Mouse (Mus musculus) hindbrain, embryonic 15.5 days (tissue): ENCODE measurements around the gene Cep72. TPM values are rescaled to one million over a fixed set of nuclear protein-coding genes. Genes with fewer than 3 reads are reported as not detected.

Source experiments
- ATAC-seq: fragments of 200-750 bp; cut with Nextera tagmentation; 2 replicates; pipeline ENCODE4 v1.8.0; 2017; ENCODE audit warnings: low read depth, moderate number of reproducible peaks, moderate TSS enrichment; ENCODE audit not compliant: low FRiP score
- H3K27ac ChIP-seq: fragments of 300-500 bp; sonication (generic); replicated peaks from 2 replicates; pipeline ENCODE4 v1.5.1; 2015; ENCODE audit warnings: mild to moderate bottlenecking, inconsistent platforms
- H3K27me3 ChIP-seq: fragments of 300-500 bp; sonication (generic); 2 replicates; pipeline ENCODE4 v1.6.1; 2015; ENCODE audit warnings: control low read depth, inconsistent platforms
- H3K36me3 ChIP-seq: fragments of 300-500 bp; sonication (generic); 2 replicates; pipeline ENCODE4 v1.6.1; 2015; ENCODE audit warnings: control low read depth, inconsistent platforms
- H3K4me1 ChIP-seq: fragments of 300-500 bp; sonication (generic); replicated peaks from 2 replicates; pipeline ENCODE4 v1.6.1; 2015; ENCODE audit warnings: control low read depth, inconsistent platforms
- H3K4me2 ChIP-seq: fragments of 300-500 bp; sonication (generic); 2 replicates; pipeline ENCODE4 v1.6.1; 2015; ENCODE audit warnings: moderate library complexity, mild to moderate bottlenecking, inconsistent platforms
- H3K4me3 ChIP-seq: fragments of 300-500 bp; sonication (generic); 2 replicates; pipeline ENCODE4 v1.5.1; 2015; ENCODE audit warnings: mild to moderate bottlenecking, inconsistent platforms
- H3K9ac ChIP-seq: fragments of 300-500 bp; sonication (generic); 2 replicates; pipeline ENCODE4 v1.6.1; 2015; ENCODE audit warnings: inconsistent platforms
- H3K9me3 ChIP-seq: fragments of 300-500 bp; sonication (generic); 2 replicates; pipeline ENCODE4 v1.6.1; 2016; ENCODE audit warnings: control low read depth, inconsistent platforms
- WGBS: fragments of 180-500 bp; shearing (Covaris S2); methylation state at CpG from one replicate; pipeline ENCODE4 v1.1.7; 2015; 5-methylcytosine and 5-hydroxymethylcytosine counted together
- polyA plus RNA-seq: library from polyadenylated mRNA; unstranded; fragments of >200 nt; fragmentation: Nextera tagmentation; extraction: Ambion mirVana; gene quantifications from 2 replicates; pipeline ENCODE4 v1.2.1, GENCODE M21; 2015

The Cep72 gene
- polyA plus RNA-seq, 1 experiment from 2014 or later, result 7.8 TPM

GRCm38 (mm10) chr13:74066576-74066975 lies 4.5 kb upstream of the Cep72 start:
- H3K4me2 ChIP-seq, result no peak overlapping the region
- no peak overlapping the region for H3K4me3 ChIP-seq
- WGBS, result 85% methylated on average over 1 of the region's 1 CpGs
- no peak overlapping the region for H3K9ac ChIP-seq
- H3K27me3 ChIP-seq, result no peaks in the 10 kb centered on the region
- ATAC-seq, result no peak
- H3K4me1 ChIP-seq, result no peaks in the 10 kb centered on the region
- H3K36me3 ChIP-seq, result no peaks in the 10 kb centered on the region
- H3K27ac ChIP-seq, result no peak overlapping the region
- no peaks in the 10 kb centered on the region for H3K9me3 ChIP-seq

DNA sequence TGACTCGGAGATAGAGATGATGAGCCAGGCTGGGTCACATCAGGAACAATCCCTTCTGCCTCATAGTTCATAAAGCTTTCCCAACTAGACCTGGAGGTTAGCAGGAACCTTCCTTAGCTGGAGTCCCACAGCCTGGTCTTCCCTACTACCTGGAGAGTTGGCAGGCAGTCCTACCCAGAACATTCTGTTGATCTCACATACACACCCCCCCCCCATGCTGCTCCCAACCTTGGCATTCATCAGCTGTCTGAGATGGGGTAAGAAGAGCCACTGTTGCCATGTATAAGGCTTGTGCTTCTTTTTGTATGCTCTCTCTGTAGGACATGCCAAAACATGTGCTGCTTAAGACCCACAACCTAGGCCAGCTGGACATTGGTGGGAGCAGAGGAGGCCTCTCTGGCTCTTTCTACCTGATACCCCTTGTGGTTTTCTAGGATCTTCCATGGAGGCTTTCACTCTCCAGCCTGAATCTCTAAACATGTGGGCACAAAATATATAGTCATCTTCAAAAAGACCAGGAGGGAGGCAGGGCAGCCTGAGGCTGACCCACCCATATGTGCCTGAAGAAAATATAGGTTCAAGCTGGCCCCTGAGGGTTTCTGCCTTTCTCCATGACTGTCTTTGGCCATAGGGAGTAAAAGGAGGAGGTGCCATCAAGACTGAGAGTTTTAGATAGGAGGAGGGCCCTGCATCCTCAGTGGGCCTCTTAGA lies 1.4 kb upstream of the Cep72 start:
- 79% methylated on average over 1 of the region's 1 CpGs for WGBS
- no peak overlapping the region for H3K9ac ChIP-seq
- ATAC-seq, result no peak

DNA sequence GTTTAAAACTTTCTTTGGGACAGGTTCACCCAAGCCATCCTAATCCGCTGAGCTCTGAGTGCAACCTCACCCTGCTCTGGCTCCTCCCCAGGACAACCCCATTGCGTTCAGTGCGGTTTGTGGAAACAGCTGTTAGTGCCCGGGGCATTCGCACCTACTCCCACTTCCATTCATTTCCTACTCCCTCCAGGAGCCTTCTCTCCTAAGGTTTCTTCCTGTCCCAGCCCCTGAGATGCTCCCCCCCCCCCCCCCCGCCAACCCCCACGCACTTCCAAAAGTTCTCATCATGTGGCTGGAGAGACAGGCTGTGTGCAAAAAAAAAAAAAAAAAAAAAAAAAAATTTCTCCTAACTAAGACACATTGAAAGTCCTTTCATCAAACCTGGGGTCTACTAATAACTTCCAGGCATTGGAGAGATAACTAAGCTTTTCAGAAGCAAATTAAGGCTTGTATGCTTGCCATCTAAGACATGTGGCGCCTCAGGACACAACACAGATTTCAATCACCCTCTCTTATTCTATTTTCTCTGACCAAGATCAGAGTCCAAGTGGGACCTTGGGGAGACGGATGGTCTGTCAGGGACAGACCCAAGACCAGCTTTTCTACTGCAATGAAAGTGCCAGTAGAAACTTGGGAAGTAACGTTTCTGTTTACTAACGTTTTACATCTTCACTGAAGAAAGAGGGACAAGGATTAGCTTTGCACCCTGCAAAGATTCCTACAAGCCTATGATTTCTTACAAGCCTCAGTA lies 454 bp upstream of the Cep72 start:
- Histone ChIP-seq H3K4me1 (no peaks in the 10 kb centered on the region; the same call in 1 of the 2 replicates), H3K36me3 (no peaks in the 10 kb centered on the region), H3K27ac (no peak overlapping the region), H3K9ac (peak overlapping the region; percentile 81), H3K4me3 (peak overlapping the region; percentile 84), H3K4me2 (peak overlapping the region; percentile 70), H3K9me3 (no peaks in the 10 kb centered on the region), H3K27me3 (no peaks in the 10 kb centered on the region)
- 31% methylated on average over 10 of the region's 11 CpGs for WGBS
- ATAC-seq, result no peak

More for the DNA sequence above, 1.4 kb upstream of the Cep72 start:
- Histone ChIP-seq H3K4me2 (no peak overlapping the region), H3K36me3 (no peaks in the 10 kb centered on the region), H3K9me3 (no peaks in the 10 kb centered on the region), H3K27me3 (no peaks in the 10 kb centered on the region), H3K4me3 (no peak overlapping the region), H3K4me1 (no peaks in the 10 kb centered on the region; the same call in 1 of the 2 replicates), H3K27ac (no peak overlapping the region)

GRCm38 (mm10) chr13:74058081-74058480 lies 4.0 kb downstream of the Cep72 start:
- no peak overlapping the region for H3K9ac ChIP-seq
- WGBS, result 95% methylated on average over 9 of the region's 9 CpGs
- no peaks in the 10 kb centered on the region for H3K27me3 ChIP-seq
- H3K36me3 ChIP-seq, result no peaks in the 10 kb centered on the region
- no peaks in the 10 kb centered on the region; the same call in 1 of the 2 replicates for H3K4me1 ChIP-seq
- no peak overlapping the region for H3K4me3 ChIP-seq
- H3K9me3 ChIP-seq, result no peaks in the 10 kb centered on the region
- H3K27ac ChIP-seq, result no peak overlapping the region
- H3K4me2 ChIP-seq, result no peak overlapping the region
- no peak for ATAC-seq

DNA sequence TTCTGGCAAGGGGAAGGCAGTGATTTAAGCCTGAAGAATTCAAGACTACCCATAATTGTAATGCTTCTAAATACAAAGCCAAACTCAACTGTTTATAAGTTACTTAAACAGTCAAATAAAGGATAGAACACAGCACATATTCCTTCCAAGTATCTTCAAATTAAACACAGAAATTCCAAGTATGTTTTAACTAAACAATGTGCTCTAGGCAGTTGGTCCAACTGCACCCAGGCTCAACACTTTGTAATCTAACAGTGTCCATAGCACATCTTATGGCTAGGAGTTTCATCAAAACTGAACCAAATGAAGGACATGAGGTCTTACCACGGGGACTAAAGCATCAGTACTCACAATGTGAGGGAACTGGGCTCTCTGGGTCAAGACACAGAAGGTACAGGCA lies 5.9 kb downstream of the Cep72 start:
- no peak overlapping the region for H3K27ac ChIP-seq
- H3K27me3 ChIP-seq, result no peaks in the 10 kb centered on the region
- no peak for ATAC-seq
- H3K4me1 ChIP-seq, result no peaks in the 10 kb centered on the region
- 97% methylated on average over 1 of the region's 1 CpGs for WGBS
- H3K4me2 ChIP-seq, result no peak overlapping the region
- no peaks in the 10 kb centered on the region for H3K9me3 ChIP-seq
- H3K4me3 ChIP-seq, result no peak overlapping the region
- no peaks in the 10 kb centered on the region for H3K36me3 ChIP-seq
- H3K9ac ChIP-seq, result no peak overlapping the region

DNA sequence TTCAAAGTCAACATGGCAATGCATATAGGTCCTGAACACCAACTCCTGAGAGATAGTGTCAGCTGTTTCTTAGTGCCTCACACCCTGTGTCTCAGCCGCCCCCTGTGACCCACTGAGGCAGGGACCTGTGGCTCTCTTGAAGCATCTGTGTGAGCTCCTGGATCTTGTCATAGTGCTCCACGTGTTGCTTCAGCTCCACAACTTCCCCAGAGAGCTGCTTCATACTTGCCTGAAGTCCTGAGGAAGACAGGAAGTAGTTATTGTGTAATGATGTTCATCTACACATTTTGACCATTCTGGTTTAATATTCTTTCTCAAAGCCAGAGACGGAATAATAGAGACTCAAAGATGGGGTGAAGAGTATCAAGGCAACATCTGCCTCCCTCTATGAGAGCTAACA lies 22.2 kb downstream of the Cep72 start:
- no peaks in the 10 kb centered on the region; the same call in 1 of the 2 replicates for H3K36me3 ChIP-seq
- no peak overlapping the region for H3K4me3 ChIP-seq
- ATAC-seq, result no peak
- 92% methylated on average over 3 of the region's 3 CpGs for WGBS
- H3K9me3 ChIP-seq, result no peaks in the 10 kb centered on the region
- no peak overlapping the region for H3K4me2 ChIP-seq
- H3K27ac ChIP-seq, result no peak overlapping the region
- H3K9ac ChIP-seq, result no peak overlapping the region
- H3K27me3 ChIP-seq, result no peaks in the 10 kb centered on the region
- H3K4me1 ChIP-seq, result no peaks in the 10 kb centered on the region

DNA sequence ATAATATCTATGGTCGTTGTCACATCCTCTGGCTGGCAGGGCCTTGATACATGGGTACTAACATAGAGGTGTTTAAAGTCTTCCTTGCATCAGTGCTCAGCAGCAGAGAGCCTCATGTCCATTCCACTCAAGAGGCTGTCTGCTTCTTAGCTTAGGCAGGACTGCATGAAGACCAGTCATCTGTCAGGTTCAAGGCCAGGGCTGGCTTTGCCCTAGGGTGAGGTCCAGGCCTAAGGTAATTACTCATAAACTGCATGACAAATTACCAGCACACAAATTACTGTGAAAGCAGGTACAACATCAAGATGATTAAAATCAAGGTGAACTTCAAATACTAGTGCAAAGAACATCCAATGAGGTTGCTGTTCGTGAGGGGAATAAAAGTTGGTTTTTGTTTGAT lies 26.3 kb downstream of the Cep72 start:
- Histone ChIP-seq H3K4me3 (no peak overlapping the region), H3K27me3 (no peaks in the 10 kb centered on the region), H3K27ac (no peak overlapping the region), H3K4me2 (no peak overlapping the region), H3K9me3 (no peaks in the 10 kb centered on the region), H3K9ac (no peak overlapping the region), H3K36me3 (peaks cover 19% of the 10 kb centered on the region), H3K4me1 (no peaks in the 10 kb centered on the region)
- 96% methylated on average over 2 of the region's 2 CpGs for WGBS
- no peak for ATAC-seq

- no peaks in the 10 kb centered on the region for H3K27me3 ChIP-seq
- H3K9ac ChIP-seq, result no peak overlapping the region
- no peaks in the 10 kb centered on the region for H3K9me3 ChIP-seq
- no peak for ATAC-seq
- H3K4me3 ChIP-seq, result no peak overlapping the region
- H3K27ac ChIP-seq, result no peak overlapping the region
- 81% methylated on average over 2 of the region's 2 CpGs for WGBS
- H3K4me1 ChIP-seq, result no peaks in the 10 kb centered on the region
- H3K4me2 ChIP-seq, result no peak overlapping the region
- H3K36me3 ChIP-seq, result peaks cover 19% of the 10 kb centered on the region
These were observed 27.3 kb downstream of the Cep72 start for GRCm38 (mm10) chr13:74034756-74035155.

GRCm38 (mm10) chr13:74031133-74031532 lies 31.0 kb downstream of the Cep72 start:
- H3K9me3 ChIP-seq, result no peaks in the 10 kb centered on the region
- ATAC-seq, result no peak
- H3K4me1 ChIP-seq, result peaks cover 2% of the 10 kb centered on the region; the same call in 1 of the 2 replicates
- H3K4me3 ChIP-seq, result no peak overlapping the region
- no peaks in the 10 kb centered on the region for H3K27me3 ChIP-seq
- no peak overlapping the region for H3K4me2 ChIP-seq
- no peak overlapping the region for H3K9ac ChIP-seq
- H3K36me3 ChIP-seq, result peaks cover 19% of the 10 kb centered on the region
- WGBS, result 85% methylated on average over 8 of the region's 8 CpGs
- H3K27ac ChIP-seq, result no peak overlapping the region

- WGBS, result 91% methylated on average over 7 of the region's 7 CpGs
- ATAC-seq, result no peak
- Histone ChIP-seq H3K27ac (no peak overlapping the region), H3K27me3 (no peaks in the 10 kb centered on the region), H3K4me2 (no peak overlapping the region), H3K36me3 (peaks cover 19% of the 10 kb centered on the region), H3K9ac (no peak overlapping the region), H3K9me3 (no peaks in the 10 kb centered on the region), H3K4me3 (no peak overlapping the region), H3K4me1 (peaks cover 6% of the 10 kb centered on the region)
These were observed 31.4 kb downstream of the Cep72 start for GRCm38 (mm10) chr13:74030691-74031090.

GRCm38 (mm10) chr13:74029013-74029412 lies 33.1 kb downstream of the Cep72 start:
- Histone ChIP-seq H3K27me3 (no peaks in the 10 kb centered on the region), H3K9me3 (no peaks in the 10 kb centered on the region), H3K4me3 (no peak overlapping the region), H3K36me3 (peaks cover 19% of the 10 kb centered on the region; the same call in 1 of the 2 replicates), H3K4me1 (peaks cover 16% of the 10 kb centered on the region), H3K4me2 (no peak overlapping the region), H3K27ac (no peak overlapping the region), H3K9ac (no peak overlapping the region)
- WGBS, result 91% methylated on average over 2 of the region's 2 CpGs
- no peak for ATAC-seq

- WGBS, result 72% methylated on average over 2 of the region's 2 CpGs
- no peak for ATAC-seq
- no peaks in the 10 kb centered on the region for H3K27me3 ChIP-seq
- no peak overlapping the region for H3K4me3 ChIP-seq
- H3K27ac ChIP-seq, result no peak overlapping the region
- no peak overlapping the region for H3K9ac ChIP-seq
- H3K4me2 ChIP-seq, result no peak overlapping the region
- peaks cover 14% of the 10 kb centered on the region; the same call in 1 of the 2 replicates for H3K36me3 ChIP-seq
- H3K4me1 ChIP-seq, result peaks cover 16% of the 10 kb centered on the region
- H3K9me3 ChIP-seq, result no peaks in the 10 kb centered on the region
These were observed 34.0 kb downstream of the Cep72 start for GRCm38 (mm10) chr13:74028116-74028515.
